Mouse (Mus musculus) ES-Bruce4 (cell line): ENCODE measurements around the gene Pwp2.

Experiments
- CTCF ChIP-seq: IDR thresholded peaks from one replicate; pipeline ENCODE4 v1.8.1; 2011; ENCODE audit warnings: low read depth, low read length
- EP300 ChIP-seq: IDR thresholded peaks from 2 replicates; pipeline ENCODE4 v1.6.1; 2011; ENCODE audit warnings: low read depth, low read length; ENCODE audit not compliant: insufficient read depth

DNA sequence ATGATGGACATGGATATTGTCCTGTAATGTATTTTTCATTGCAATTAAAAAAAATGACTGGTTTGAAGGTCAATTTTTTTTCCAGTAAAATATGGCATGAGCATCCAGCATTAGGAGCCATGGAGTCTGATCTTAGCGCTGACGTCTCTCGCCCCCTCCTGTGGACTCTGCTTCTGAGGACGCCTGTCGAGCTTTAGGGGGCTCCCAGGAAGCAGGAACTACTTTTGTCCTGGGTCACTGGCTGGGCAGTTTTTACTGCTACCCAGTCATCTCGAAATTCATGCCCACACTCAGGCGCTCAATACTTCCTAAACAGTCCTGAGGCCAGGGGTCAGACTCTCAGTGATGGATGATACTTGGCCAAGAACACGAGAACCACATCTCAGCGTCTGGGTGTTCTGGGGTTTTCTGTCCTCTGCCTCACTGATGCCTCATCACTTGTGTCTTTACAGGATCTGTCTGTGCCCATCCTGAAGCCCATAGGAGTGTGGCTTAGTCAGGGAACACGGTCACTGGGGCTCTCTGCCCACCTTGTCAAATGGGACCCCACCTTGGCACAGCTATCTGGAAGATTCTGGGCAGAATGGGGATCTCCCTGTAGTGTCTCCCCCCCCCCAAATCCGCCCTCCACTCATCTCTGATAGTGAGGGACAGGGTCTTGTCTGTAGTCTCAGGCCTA, 45.2 kb downstream of the Pwp2 start:
- TF ChIP-seq CTCF (no peak), EP300 (no peak)
